Mouse (Mus musculus) liver, embryonic 14.5 days (tissue): ENCODE measurements around the gene Ptpn14. TPM values are rescaled to one million over a fixed set of nuclear protein-coding genes. Genes with fewer than 3 reads are reported as not detected.
A peak's percentile ranks its signal among the peaks of the same experiment; 100 is the strongest.

ENCODE experiments used
- ATAC-seq: fragments of 200-750 bp; cut with Nextera tagmentation; 2 replicates; pipeline ENCODE4 v1.8.0; 2017; ENCODE audit warnings: moderate number of reproducible peaks, mild to moderate bottlenecking, moderate library complexity; ENCODE audit not compliant: insufficient read depth
- DNase-seq, 3 experiments: peaks; one replicate each; pipeline ENCODE4 v3.0.0-alpha.2; 2012 to 2013; ENCODE audit warnings: low read depth in 3 of 3, low spot score in 3 of 3
- H3K27ac ChIP-seq: fragments of 300-500 bp; sonication (generic); 2 replicates; pipeline ENCODE4 v1.5.1; 2014; ENCODE audit warnings: moderate library complexity, mild to moderate bottlenecking, control low read depth, inconsistent platforms
- H3K27me3 ChIP-seq: fragments of 300-500 bp; sonication (generic); 2 replicates; pipeline ENCODE4 v1.6.1; 2014; ENCODE audit warnings: mild to moderate bottlenecking, low read length, moderate library complexity; ENCODE audit not compliant: control insufficient read depth, insufficient read depth
- H3K36me3 ChIP-seq: fragments of 300-500 bp; sonication (generic); replicated peaks from 2 replicates; pipeline ENCODE4 v1.6.1; 2014; ENCODE audit warnings: low read depth; ENCODE audit not compliant: control insufficient read depth, insufficient read depth
- H3K4me1 ChIP-seq, 2 experiments: fragments of 200-500 bp in 1 of 2; fragments of 300-500 bp in 1 of 2; sonication (generic) in 1 of 2; replicated peaks; 2 replicates each; pipeline ENCODE4 v1.6.1; 2012 to 2014; ENCODE audit warnings: antibody characterized with exemption in 1 of 2, inconsistent platforms in 1 of 2, low read length in 1 of 2; ENCODE audit not compliant: control insufficient read depth in 2 of 2, insufficient read depth in 2 of 2
- H3K4me2 ChIP-seq: fragments of 300-500 bp; sonication (generic); 2 replicates; pipeline ENCODE4 v1.6.1; 2014; ENCODE audit warnings: low read depth, mild to moderate bottlenecking, control low read depth, moderate library complexity
- H3K4me3 ChIP-seq, 2 experiments: fragments of 200-500 bp in 1 of 2; fragments of 300-500 bp in 1 of 2; sonication (generic) in 1 of 2; 2 replicates each; pipeline ENCODE4 v1.5.1; 2012 to 2014; ENCODE audit warnings: low read depth in 2 of 2, low read length in 2 of 2, mild to moderate bottlenecking in 2 of 2, control low read depth in 1 of 2, inconsistent platforms in 1 of 2, moderate library complexity in 1 of 2; ENCODE audit not compliant: insufficient read depth in 1 of 2
- H3K9ac ChIP-seq: fragments of 300-500 bp; sonication (generic); replicated peaks from 2 replicates; pipeline ENCODE4 v1.6.1; 2014; ENCODE audit warnings: mild to moderate bottlenecking, control low read depth, moderate library complexity
- H3K9me3 ChIP-seq: fragments of 300-500 bp; sonication (generic); 2 replicates; pipeline ENCODE4 v1.6.1; 2016; ENCODE audit warnings: low read length, mixed read lengths; ENCODE audit not compliant: control insufficient read depth
- CTCF ChIP-seq: IDR thresholded peaks from 2 replicates; pipeline ENCODE4 v1.5.1; 2016; ENCODE audit warnings: antibody characterized with exemption, low read depth, control low read depth
- EP300 ChIP-seq: IDR thresholded peaks from 2 replicates; pipeline ENCODE4 v1.6.1; 2016; ENCODE audit warnings: antibody characterized with exemption, low read depth
- WGBS: fragments of 180-500 bp; shearing (Covaris S2); extraction: QIAGEN DNeasy Blood & Tissue Kit; methylation state at CpG from one replicate; pipeline ENCODE4 v1.1.7; 2014; ENCODE audit not compliant: insufficient replicate concordance; 5-methylcytosine and 5-hydroxymethylcytosine counted together
- polyA plus RNA-seq, 2 experiments: library from polyadenylated mRNA; depleted of rRNA in 1 of 2; stranded (reverse) in 1 of 2; unstranded in 1 of 2; fragments of >200 nt; fragmentation: Nextera tagmentation in 1 of 2; extraction: Ambion mirVana in 1 of 2; gene quantifications; 2 replicates each; pipeline versions ENCODE4 v1.2.1 to v1.2.3; 2012 to 2014

Gene Ptpn14
- polyA plus RNA-seq, 2 experiments = 0.22 to 0.50 TPM

- Histone ChIP-seq H3K36me3 (no peaks in the 10 kb centered on the region), H3K27ac (no peak overlapping the region), H3K9ac (no peak overlapping the region), H3K27me3 (no peaks in the 10 kb centered on the region), H3K4me1 (peaks cover 2 to 3% of the 10 kb centered on the region in 2 experiments; a peak in 2 of 4 replicates), H3K4me3 (no peak overlapping the region), H3K4me2 (no peak overlapping the region), H3K9me3 (no peaks in the 10 kb centered on the region)
- TF ChIP-seq CTCF (no peak), EP300 (no peak)
- 79% methylated on average over 5 of the region's 5 CpGs for WGBS
- DNase-seq = no peak
- no peak for ATAC-seq
These were observed 22.2 kb downstream of the Ptpn14 start for GRCm38 (mm10) chr1:189750233-189750632.

GRCm38 (mm10) chr1:189752245-189752644, 24.2 kb downstream of the Ptpn14 start:
- no peak for ATAC-seq
- Histone ChIP-seq H3K27ac (no peak overlapping the region), H3K9ac (no peak overlapping the region), H3K4me3 (no peak overlapping the region), H3K36me3 (no peaks in the 10 kb centered on the region), H3K4me2 (no peak overlapping the region), H3K27me3 (no peaks in the 10 kb centered on the region), H3K9me3 (no peaks in the 10 kb centered on the region), H3K4me1 (peaks cover 17 to 23% of the 10 kb centered on the region in 2 experiments)
- no peak for TF ChIP-seq CTCF
- TF ChIP-seq EP300 = no peak
- DNase-seq = no peak
- 49% methylated on average over 6 of the region's 6 CpGs for WGBS

DNA sequence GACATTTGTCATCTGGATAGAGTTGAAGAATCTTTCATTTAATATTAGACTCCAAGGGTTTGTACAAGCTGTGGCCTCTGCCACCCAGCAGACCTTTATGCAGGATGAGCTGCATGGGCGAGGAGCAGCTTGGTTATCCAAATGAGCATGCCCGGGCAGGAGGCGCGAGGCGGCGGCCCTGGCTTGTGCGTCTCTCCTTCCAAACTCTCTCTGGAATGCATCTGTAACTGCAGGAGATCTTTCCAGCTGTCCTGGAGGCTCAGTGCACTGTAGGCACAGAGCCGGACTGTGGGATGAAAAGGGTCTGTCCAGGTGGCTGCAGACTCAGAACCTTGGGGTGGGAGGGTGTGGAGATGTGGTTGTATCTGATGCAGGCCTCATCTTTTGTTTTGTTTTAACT, 27.0 kb downstream of the Ptpn14 start:
- Histone ChIP-seq H3K27ac (no peak overlapping the region; the same call in 1 of the 2 replicates), H3K27me3 (no peaks in the 10 kb centered on the region), H3K36me3 (no peaks in the 10 kb centered on the region), H3K9ac (no peak overlapping the region), H3K4me3 (no peak overlapping the region), H3K4me2 (no peak overlapping the region), H3K4me1 (peaks cover 28 to 33% of the 10 kb centered on the region in 2 experiments), H3K9me3 (no peaks in the 10 kb centered on the region)
- DNase-seq (no peak), ATAC-seq (no peak)
- 86% methylated on average over 8 of the region's 8 CpGs for WGBS
- TF ChIP-seq CTCF (no peak), EP300 (no peak)

DNA sequence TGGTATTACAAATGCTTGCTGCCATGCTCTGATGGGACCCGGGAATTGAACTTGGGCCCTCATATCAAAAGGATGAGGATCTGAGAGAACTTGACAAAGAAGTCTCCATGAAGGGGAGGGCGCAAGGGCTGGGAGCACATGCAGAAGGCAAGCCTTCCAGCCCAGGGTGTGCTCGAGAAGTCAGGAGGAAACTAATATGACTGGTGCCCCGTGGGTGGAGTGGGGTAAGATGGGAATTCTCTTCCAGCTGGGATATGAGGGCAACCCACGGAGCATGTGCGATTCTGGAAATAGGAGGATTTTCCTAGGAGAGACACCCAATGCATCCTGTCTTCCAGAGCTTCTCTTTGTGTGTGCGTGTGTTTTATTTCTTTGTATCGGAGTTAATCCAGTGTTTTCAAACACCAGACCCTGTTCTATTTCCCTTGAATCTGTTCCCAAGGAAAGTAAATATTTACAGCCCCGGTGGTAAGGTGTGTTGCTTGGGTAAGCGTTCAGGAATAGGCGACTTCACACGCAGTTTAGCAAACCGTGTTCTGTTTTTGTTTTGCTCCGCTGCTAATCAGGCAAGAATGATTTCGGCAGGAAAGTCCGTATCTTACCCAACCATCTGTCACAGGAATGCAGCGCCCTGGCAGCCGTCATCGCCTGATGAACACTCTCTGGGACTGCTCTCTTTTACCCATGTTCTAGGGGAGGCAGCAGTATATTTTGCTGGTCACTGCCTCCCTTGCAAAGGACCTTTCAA, 28.4 kb downstream of the Ptpn14 start:
- no peak for TF ChIP-seq CTCF
- peak; percentile 96 for TF ChIP-seq EP300
- peak; percentile 87 to 90 (median 90) for DNase-seq
- WGBS = 14% methylated on average over 19 of the region's 19 CpGs
- no peaks in the 10 kb centered on the region for H3K27me3 ChIP-seq
- H3K4me2 ChIP-seq = peak overlapping the region; percentile 72
- peak overlapping the region; percentile 10 to 36; a peak in 3 of 4 replicates for H3K4me3 ChIP-seq
- peaks cover 28 to 33% of the 10 kb centered on the region in 2 experiments for H3K4me1 ChIP-seq
- H3K9ac ChIP-seq = peak overlapping the region; percentile 60
- no peaks in the 10 kb centered on the region for H3K36me3 ChIP-seq
- peak overlapping the region; percentile 97 for H3K27ac ChIP-seq
- no peaks in the 10 kb centered on the region for H3K9me3 ChIP-seq
- peak; percentile 93 for ATAC-seq

DNA sequence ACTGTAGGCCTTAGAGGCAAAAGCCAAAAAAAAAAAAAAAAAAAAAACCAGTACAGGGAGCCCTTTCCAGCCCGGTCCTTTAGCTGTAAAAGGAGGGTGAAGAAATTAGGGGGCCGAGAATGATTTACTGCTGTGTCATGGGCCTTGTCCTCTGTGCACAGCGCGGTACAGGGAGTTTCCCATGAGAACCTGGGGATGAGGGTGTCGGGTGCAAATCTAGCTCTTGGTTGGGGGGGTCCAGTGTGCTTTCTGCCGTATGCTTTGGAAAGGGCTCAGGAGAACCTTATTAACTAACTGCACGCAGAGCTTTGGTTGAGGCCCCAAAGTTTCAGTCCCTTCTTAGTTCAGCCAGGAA, 29.0 kb downstream of the Ptpn14 start:
- Histone ChIP-seq H3K27me3 (no peaks in the 10 kb centered on the region), H3K36me3 (no peaks in the 10 kb centered on the region), H3K4me2 (peak overlapping the region; percentile 72), H3K9me3 (no peaks in the 10 kb centered on the region), H3K27ac (peak overlapping the region; percentile 97), H3K4me3 (peak overlapping the region; percentile 10 to 36; a peak in 3 of 4 replicates), H3K4me1 (peaks cover 28 to 35% of the 10 kb centered on the region in 2 experiments), H3K9ac (peak overlapping the region; percentile 60)
- TF ChIP-seq CTCF = no peak
- TF ChIP-seq EP300 = peak; percentile 1; the same call in 1 of the 2 replicates
- WGBS = 17% methylated on average over 7 of the region's 7 CpGs
- DNase-seq (peak; percentile 71 to 85 (median 72)), ATAC-seq (peak; percentile 89)
